Mouse (Mus musculus) kidney, postnatal 14 days (tissue): ENCODE results near the gene Ms4a10.

Source experiments
- DNase-seq: peaks from one replicate; pipeline ENCODE4 v3.0.0; 2022; ENCODE audit warnings: mixed read lengths

Gene Ms4a10

DNA sequence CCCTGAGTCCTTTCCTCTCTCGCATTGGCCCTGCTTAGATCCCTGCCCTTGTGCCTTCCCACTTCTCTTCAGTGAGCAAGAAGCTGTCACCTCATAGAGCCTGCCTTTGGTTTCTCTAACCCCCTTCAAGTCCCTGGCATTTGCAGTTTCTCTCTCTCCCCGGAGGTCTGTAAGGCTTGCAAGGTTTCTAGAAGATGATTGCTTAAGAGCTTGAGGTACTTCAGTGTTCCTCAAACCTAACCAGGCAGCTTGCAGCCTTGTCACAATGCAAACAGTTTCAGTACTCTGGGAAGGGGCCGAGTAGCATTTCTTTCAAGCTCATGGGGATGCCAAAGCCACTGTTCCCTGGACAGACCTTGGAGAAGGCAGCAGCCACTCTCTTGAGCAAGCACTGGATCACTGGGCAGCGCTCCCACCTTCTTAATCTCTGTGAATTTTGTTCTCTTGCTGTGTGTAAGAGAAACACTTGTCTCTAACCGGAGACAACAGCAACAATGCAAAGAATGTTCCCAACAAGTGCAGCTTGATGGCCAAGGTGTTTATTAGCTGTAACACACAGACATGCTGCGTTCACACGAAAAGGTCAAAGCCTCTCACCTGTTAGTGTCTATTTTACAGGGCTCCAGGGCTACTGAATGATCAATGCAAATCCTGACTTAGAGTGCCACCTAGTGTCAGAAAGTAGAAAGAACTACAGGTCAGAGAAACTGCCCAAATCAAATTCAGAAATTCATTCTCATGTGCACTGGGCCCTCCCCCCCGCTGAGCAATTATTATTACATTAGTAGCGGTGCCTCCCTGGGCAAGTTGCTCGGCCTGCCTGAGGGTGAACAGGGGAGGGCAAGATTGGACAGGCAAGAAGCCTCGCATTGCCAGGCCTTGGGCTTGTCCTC lies 15.1 kb downstream of the Ms4a10 start:
- DNase-seq: peak; percentile 65

DNA sequence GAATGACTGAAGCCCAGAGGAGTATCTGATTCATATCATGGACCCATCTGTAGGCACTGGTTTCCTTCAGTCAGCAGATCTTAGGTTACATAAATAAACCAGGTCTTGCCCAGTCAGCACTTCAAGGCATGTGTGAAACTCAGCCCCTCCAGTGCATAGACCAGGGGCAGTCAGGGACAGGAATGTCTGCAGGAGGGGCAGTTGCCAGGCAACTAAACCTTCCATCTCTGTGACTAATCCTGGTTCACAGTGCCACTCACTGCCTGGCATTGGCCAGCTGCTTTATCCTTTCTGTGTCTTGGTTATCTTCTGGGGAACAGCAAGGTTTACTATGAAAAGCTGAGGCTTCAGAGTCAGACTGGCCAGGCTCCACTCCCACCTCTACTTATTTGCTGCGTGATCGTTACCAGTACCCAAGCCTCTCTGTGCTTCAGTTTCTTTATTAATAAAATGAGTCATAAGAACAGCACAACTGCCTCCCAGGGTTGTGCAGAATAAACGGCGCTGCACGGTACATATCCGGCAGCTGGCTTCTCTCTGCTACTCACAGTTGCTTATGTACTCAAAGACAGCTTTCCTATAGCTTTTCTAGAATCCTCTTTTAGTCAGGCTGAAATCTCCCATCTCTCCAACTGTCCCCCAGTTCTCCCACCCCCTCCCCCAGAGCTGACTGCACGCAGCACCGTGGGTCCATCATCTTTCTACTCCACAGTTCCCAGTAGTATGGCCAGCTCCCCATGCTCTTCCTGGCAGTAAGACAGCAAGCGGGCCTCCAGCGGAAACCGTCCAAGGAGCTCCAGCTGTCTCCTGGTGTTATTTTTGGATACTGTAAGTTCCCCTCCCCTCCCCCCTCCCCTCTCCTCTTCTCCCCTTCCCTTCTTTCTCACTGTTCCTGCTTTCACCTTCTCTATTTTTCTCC lies 22.2 kb downstream of the Ms4a10 start:
- peak; percentile 58 for DNase-seq

DNA sequence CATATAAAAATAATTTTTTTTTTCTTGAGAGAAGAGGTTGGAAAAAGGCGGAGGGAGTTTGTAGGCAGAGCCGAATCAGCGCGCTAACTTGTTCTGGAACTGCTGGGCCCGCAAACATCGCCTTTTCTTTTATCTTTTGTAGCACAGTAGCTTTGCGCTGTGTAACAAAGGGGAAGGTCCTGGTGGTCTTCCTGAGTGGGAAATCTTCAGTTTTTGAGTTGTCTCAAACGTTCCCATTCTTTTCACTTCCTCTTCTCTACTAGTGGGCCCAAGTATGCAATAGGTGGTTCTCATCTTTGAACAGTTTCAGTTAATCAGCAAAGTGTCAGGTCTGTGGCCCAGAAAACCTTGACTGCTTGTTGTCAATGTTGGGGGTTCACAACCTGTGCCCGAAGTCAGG lies 24.9 kb downstream of the Ms4a10 start:
- no peak for DNase-seq

DNA sequence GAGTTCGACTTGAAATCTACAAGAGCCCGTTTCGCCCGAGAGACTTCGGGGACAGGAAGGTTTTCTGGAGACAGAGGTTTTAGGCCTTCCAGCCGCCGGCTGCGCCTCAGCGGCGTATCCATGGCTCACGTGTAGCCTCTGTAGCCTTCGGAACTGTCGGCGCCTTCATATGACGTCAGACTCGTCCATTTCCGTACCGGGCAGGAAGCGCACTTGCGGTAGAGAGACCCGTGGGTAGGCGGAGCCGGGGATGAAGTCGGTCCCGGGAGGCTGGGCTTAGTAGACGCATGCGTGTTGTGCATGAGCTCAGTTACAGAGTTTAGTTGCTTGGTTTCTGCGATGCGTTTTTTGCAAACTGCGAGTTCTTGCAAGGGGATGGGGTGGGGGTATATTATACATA lies 25.4 kb downstream of the Ms4a10 start, which contains the start of gene Ccdc86:
Ccdc86 (minus strand) TSS at position 155 of the 400 bp plus-strand sequence.
- peak; percentile 97 for DNase-seq

DNA sequence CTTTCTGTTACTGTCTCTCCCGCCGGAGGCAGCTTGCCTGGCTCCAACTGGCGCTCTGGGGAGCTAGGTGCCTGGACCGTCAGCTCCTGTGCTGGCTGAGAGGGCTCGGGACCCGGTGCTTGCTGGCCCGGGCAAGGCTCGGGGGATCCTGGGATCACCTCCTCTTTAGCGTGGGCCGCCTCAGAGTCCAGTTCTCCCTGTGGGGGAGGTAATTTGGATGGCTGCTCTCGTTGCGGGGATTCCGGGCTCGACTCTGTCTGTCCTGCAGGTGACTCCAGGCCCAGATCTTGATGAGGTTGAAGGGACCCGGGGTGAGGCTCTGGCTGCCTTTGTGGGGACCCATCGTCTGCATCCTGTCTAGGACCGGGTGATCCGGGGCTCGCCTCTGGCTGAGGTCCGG lies 26.1 kb downstream of the Ms4a10 start:
- no peak for DNase-seq

DNA sequence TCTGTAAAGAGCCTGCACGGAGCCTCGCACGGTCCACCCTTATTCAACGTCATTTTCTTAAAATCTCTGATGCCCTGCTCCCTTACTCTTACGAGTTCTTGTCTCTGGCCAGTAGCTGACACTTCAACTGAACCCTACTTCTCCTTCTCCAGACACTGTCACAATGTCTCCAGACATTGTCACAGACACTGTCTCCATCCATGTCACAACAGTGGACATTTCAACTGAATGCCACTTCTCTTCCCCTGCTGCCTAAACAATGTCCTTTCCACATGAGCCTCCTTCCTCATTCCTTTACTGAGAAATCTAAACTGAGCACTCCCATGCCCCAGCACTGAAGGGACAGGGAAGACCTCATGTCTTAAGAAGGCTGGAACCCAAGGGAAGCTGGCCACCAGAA lies 27.3 kb downstream of the Ms4a10 start:
- DNase-seq: no peak

DNA sequence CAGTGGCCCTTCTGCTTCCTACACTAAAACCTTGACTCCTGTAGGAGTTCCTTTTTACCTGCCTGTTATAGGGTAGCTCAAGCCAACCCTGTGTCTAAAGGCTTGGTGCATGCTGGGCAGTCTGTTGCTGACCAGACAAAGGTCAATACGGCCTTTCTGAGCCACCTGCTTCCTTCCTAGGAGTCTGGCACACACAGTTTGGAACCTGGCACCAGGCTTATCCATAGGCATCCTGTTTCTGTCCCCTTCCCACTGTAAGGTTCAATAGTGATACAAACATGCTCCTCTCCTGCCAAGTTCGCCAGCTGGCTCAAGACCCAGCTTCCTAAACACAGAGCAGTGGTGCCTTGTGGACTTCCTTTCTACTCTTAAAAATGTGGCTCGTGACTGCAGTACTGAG lies 28.0 kb downstream of the Ms4a10 start:
- DNase-seq: no peak

DNA sequence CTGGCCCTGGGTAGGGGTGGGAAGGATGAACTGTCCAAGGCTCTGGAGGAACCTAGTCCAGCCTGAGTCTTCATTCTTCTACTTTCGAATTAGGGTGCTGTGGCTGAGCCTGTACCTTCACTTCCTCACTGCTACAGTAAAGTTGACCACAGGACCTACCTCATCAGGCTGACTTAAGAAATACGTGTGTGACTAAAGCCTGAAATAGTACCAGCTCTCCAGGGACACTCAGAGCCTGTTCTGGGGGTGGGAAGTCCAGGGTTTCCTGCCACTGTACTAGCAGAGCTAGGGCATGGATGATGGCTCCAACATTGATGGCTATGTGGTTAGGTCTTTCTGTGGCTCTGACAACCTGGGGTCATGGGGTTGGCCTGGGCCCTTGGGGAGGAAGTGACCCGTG lies 30.5 kb downstream of the Ms4a10 start:
- DNase-seq: no peak

DNA sequence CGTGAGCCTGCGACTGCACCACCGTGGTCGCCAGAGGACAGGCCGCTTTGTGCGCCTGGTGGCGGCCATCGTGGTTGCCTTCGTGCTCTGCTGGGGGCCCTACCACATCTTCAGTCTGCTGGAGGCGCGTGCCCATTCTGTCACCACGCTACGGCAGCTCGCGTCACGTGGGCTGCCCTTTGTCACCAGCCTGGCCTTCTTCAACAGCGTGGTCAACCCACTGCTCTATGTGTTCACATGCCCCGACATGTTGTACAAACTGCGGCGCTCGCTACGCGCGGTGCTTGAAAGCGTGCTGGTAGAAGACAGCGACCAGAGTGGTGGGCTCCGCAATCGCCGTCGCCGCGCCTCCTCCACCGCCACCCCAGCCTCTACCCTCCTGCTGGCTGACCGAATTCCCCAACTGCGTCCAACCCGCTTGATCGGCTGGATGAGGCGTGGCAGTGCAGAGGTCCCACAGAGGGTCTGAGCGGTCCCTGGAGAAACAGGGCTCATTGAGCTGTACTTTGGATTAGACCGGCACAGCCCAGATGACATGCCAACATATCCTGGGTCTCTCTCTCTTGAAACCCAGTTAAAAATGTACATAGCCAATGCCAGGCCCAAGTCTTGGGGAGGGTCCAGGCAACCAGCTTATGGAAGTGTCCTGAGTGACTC lies 33.5 kb downstream of the Ms4a10 start:
- peak; percentile 19 for DNase-seq

DNA sequence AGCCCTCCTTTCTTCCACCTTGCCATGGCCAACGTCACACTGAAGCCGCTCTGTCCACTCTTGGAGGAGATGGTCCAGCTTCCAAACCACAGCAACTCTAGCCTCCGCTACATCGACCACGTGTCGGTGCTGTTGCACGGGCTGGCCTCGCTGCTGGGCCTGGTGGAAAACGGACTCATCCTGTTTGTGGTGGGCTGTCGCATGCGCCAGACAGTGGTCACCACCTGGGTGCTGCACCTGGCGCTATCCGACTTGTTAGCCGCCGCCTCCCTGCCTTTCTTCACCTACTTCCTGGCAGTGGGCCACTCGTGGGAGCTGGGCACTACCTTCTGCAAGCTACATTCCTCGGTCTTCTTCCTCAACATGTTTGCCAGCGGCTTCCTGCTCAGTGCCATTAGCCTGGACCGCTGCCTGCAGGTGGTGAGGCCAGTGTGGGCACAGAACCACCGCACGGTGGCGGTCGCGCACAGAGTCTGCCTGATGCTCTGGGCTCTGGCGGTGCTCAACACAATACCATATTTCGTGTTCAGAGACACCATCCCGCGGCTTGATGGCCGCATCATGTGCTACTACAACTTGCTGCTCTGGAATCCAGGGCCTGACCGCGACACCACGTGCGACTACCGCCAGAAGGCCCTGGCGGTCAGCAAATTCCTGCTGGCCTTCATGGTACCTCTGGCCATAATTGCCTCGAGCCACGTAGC lies 34.2 kb downstream of the Ms4a10 start:
- peak; percentile 80 for DNase-seq

DNA sequence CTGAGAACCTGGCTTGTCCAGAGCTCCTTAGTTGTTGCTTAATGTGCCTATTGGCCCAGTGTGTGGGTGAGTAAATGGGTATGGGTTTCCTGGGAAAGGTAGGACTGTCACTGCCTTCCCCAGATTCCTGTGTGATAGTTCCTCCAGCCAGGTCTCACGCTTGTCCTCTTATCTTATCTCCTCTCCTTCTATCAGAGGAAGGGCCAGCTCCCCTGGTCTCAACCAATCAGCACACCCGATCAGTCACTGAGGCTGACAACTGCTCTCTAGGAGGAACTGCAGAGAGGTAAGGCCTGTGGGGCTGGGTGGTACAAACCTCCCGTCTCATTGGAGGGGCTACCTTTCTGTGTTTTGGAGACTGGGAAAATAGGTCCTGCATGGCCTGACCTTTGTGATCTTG lies 35.7 kb downstream of the Ms4a10 start:
- no peak for DNase-seq

DNA sequence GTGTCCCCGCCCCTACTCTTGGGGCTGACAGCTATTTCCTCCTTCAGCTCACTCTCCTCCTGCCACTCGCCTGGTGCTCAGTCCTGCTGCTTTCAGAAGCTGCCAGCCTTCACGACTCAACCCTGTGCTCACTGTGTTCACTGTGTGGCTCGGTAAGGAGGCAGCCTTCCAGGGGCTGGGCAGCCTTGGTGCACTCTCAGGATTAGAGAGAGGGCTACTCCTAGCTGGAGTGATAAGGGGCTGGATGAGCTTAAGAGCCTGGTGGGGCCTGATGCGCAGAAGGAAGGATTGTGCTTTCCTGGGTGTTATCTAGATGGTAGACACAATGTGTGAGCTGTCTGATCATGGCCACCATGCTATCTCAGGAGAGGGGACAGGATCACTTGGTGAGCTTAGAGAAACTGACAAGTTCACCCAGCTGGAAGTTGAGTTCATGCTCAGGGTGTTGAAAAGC lies 37.3 kb downstream of the Ms4a10 start, which contains the start of gene Ptgdr2:
Ptgdr2 (plus strand) TSS at position 51 of the 454 bp plus-strand sequence.
- DNase-seq: no peak

DNA sequence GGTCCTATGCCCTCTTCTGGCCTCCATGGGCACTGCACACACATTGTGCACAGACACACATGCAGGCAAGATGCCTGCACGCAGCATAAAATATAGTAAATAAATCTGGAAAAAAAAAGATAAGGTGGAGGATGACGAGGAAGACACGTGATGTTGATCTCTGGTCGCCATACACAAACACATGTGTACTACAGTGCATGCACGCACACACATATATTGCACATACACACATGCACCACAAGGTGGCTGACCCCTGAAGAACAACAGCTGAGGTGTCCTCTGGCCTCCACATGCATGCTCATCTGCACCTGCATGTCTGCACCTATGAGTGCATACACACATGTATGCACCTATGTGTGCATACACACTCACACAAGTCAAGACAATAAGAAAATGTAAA lies 38.4 kb downstream of the Ms4a10 start:
- DNase-seq: no peak

DNA sequence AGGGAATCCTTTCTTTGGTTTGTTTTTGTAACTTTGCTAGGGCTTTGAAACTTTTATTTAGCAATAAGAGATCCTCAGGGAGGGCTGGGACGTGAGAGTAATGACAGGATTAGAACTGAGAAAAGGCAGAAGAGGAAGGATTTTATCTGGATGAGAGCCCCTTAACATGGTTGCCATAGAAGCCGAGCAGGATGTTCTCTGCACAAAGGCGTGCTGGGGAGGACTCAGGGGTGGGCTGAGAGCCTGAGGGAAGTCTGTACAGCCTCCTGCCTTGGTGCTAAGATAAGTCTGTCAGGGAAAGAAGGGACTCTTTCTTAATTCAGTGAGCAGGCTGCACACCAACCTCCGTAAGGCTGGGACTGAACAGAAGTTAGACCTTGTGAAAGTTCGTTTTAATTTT lies 39.4 kb downstream of the Ms4a10 start:
- DNase-seq: no peak

DNA sequence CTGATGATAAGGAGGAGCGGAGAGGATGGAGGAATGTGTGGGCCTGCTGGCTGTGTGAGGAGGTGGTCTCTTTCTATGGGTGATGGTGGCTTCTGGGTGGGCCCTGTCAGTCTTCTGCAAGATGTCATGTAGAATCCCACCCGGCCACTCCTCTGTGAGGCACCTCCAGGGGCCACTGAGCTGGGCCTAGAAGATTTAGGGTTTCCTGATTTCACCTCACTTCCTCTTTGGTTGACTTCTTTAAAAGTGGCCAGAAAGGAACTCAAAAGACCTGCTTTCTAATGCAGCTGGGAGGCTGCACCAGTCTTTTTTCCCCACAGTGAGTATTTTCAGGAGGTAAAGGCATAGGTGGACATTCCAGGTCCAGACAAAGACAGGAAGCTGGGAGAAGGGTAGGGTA lies 43.8 kb downstream of the Ms4a10 start:
- DNase-seq: no peak

DNA sequence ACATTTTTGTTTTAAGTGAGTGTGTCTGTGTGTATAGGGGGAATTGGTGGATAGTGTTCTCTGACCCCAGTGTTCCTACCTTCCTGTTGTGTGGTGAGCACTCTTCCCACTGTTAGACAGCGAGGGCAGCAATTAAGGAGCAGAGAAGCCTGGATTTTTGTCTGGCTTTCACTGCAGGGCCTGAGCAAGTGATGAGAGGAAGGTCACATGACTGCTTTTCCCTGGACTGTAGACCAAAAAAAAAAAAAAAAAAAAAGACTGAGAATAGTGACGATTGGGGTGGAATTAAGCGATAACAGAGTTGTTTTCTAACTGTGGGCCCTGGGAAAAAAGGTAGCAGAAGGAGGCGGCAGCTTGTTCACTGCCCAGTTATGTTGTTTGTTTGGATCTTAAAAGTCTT lies 47.8 kb downstream of the Ms4a10 start:
- no peak for DNase-seq

DNA sequence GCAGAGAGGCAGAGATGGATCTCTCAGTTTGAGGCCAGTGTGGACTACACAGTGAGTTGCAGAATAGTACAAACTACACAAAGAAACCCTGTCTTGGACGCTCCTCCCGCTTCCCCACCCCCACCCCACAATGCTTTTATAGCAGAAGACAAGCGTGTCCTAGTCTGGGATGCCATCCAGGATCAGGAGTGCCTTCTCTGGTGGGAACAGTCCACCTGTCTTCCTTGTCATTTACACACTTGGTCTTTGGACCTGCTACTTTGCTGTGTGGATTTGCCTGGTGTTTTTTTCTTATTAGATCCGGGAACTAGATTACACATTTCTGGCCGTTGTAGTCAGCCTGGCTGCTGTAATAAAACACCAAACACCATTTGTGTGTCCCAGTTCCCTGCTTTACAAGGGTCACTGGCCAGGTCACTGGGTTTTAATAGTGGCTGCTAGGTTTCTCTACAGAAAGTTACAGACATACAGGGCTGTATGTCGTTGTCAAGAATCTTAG lies 48.3 kb downstream of the Ms4a10 start:
- peak; percentile 49 for DNase-seq

DNA sequence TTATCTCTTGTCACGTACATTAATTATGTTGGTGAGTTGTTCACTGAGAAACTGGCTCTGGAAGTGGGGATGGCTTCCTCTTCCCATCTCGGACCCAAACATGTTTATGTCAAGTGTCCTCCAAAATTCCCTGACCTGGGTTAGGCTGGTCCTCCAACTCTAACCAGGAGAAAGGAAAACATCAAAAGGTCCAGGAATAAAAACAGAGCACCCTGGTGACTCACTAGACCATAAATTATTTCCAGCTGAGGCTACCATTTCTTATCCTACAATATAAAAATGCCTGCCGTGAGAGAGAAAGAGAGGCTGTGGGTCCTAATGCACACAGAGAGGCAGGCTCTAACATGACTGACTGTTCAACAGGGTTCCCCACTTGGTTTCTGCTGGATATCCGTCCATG lies 50.2 kb downstream of the Ms4a10 start:
- no peak for DNase-seq

DNA sequence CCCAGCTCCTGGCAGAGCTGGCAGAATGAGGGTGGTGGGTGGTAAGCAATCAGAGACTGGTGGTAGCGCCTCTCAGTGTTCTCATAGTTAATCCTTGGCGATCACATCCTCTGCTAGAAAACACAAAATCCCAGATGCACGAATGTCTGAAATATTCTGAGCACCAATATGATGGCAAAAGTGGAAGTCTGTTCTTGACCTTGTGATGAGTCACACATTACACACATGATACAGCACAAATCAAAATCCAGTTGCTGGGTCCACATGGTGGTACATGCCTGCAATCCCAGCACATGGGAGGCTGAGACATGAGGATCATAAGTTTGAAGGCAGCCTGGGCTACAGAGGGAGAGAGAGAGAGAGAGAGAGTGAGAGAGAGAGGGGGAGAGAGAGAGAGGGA lies 53.4 kb downstream of the Ms4a10 start:
- no peak for DNase-seq

DNA sequence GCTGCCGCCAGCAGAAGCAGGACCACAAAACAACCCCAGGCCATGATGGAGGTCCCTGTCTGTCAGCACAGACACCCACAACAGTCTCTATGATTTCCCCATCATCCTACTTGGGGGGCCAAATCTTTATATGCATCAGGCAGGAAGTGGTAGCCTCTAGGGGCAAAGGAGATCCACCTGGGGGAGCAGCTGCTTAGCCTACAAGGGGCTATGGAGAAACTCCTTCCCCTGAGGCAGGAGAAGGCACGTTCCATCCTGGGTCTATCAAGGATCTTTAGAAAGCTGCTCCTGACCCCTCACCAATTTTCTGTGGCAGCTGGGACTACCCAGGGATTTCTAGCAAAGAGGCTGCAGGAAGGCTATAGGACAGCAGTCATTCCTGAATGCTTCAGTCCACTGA lies 53.9 kb downstream of the Ms4a10 start, which contains the start of gene Zp1:
Zp1 (minus strand) TSS at position 101 of the 400 bp plus-strand sequence.
- DNase-seq: no peak

DNA sequence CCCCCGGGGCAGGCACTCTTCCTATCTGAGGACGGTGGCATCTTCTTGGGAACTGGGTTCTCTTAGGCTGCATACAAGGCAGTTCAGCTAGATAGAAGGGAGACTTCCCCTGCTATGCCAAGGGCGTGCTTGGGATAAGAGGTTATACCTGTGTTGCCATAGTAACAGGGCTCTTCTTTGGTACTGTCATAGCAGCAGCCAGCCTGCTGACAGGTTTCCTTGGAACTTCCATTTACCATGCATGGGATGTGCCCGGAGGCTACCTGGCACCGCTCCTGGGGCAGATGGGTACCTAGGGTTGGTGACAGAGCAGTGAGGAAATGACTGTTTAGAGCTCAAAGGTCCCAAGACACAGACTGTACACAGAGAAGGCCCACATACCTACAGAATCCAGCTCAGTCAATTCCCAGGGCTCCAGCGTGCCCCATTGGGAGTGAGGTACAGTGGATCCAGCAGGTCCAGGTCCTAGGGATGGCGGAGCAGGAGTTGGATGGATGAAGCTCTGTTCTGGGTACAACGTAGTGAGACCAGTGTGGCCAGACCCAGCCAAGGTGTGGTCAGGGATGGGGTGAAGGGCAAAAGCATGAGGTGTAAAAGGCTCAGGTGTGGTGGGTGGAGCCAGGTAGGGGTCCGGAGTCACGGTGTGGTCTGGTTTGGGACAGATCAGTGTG lies 56.0 kb downstream of the Ms4a10 start:
- no peak for DNase-seq
